Mouse (Mus musculus) CH12.LX (cell line): ENCODE measurements at regions not wholly inside any gene's neighbourhood (a gene's known extent, or its start where the extent isn't known, plus 50 kb on each side); places are given as distances from the start of the nearest gene placed in this dataset.

ENCODE experiments used
- CTCF ChIP-seq, 2 experiments: IDR thresholded peaks in 1 of 2; conservative IDR thresholded peaks in 1 of 2; 2 replicates each; pipeline ENCODE4 v1.5.1; 2011 to 2012; ENCODE audit warnings: low read depth in 2 of 2, low read length in 2 of 2, improper control_type of control experiment in 1 of 2, inconsistent platforms in 1 of 2, mild to moderate bottlenecking in 1 of 2, moderate library complexity in 1 of 2
- E2F4 ChIP-seq: IDR thresholded peaks from 2 replicates; pipeline ENCODE4 v1.6.1; 2011; ENCODE audit warnings: low read depth, low read length, improper control_type of control experiment; ENCODE audit not compliant: insufficient replicate concordance
- EP300 ChIP-seq: IDR thresholded peaks from 2 replicates; pipeline ENCODE4 v1.6.1; 2011; ENCODE audit warnings: low read length, improper control_type of control experiment
- JUND ChIP-seq: conservative IDR thresholded peaks from 2 replicates; pipeline ENCODE4 v1.6.1; 2011; ENCODE audit warnings: low read depth, low read length, improper control_type of control experiment
- NRF1 ChIP-seq: IDR thresholded peaks from 2 replicates; pipeline ENCODE4 v1.6.1; 2014; ENCODE audit warnings: low read depth, mild to moderate bottlenecking, inconsistent platforms, low read length, improper control_type of control experiment, moderate library complexity
- POLR2A ChIP-seq: IDR thresholded peaks from 2 replicates; pipeline ENCODE4 v1.6.1; 2011; ENCODE audit warnings: low read depth, mild to moderate bottlenecking, improper control_type of control experiment, low read length
- POLR2AphosphoS2 ChIP-seq: IDR thresholded peaks from 2 replicates; pipeline ENCODE4 v1.6.1; 2011; ENCODE audit warnings: low read depth, low read length, improper control_type of control experiment
- SMC3 ChIP-seq: IDR thresholded peaks from 2 replicates; pipeline ENCODE4 v1.6.1; 2011; ENCODE audit warnings: low read depth, low read length, improper control_type of control experiment
- USF1 ChIP-seq: IDR thresholded peaks from 2 replicates; pipeline ENCODE4 v1.6.1; 2014; ENCODE audit warnings: low read depth, mild to moderate bottlenecking, inconsistent platforms, low read length, improper control_type of control experiment
- ZNF384 ChIP-seq: IDR thresholded peaks from 2 replicates; pipeline ENCODE4 v1.6.1; 2012; ENCODE audit warnings: low read depth, low read length, improper control_type of control experiment, inconsistent platforms

GRCm38 (mm10) chr16:26782331-26782730, 200.8 kb downstream of the Il1rap start:
- TF ChIP-seq SMC3 = peak; percentile 73
- TF ChIP-seq JUND = no peak
- no peak for TF ChIP-seq POLR2A
- TF ChIP-seq E2F4 = no peak
- TF ChIP-seq USF1 = no peak
- TF ChIP-seq CTCF (conservative IDR thresholded peaks at IDR 0.05 in 1 of 2, IDR thresholded peaks at IDR 0.05 in 1 of 2; ENCODE audit: low read depth in 2 of 2, low read length in 2 of 2) = peak in 1 of 2 experiments; percentile 82; a peak in 3 of 4 replicates
- no peak for TF ChIP-seq EP300
- no peak for TF ChIP-seq NRF1
- TF ChIP-seq ZNF384 = 0 out of 2 replicates have a peak, but pooled peaks have one; percentile 13
- TF ChIP-seq POLR2AphosphoS2 = no peak
